In genomic region chr1:24550031-24550430, GRCm38 (mm10) we compare ENCODE assay signal across 14 mouse cellular contexts. TPM values are rescaled to one million over a fixed set of nuclear protein-coding genes. Genes with fewer than 3 reads are reported as not detected.
A peak's percentile ranks its signal among the peaks of the same experiment; 100 is the strongest.
DNase-seq lines count a peak whose midpoint lies in the region; ATAC-seq lines count a peak whose summit lies in the region.
"Had no signal": no experiment of that assay in that cellular context is flagged by ENCODE, and none has a peak within 500 bp of the region (broad histone marks: within the 10 kb centered on the region; RNA-seq: fewer than 3 reads in every experiment).

No protein-coding gene starts in this region.

- no peaks in the 10 kb centered on the region for H3K9me3 ChIP-seq in kidney, embryonic 15.5 days (replicated peaks)
- no peaks in the 10 kb centered on the region for H3K9me3 ChIP-seq in embryonic facial prominence, embryonic 10.5 days
- no peaks in the 10 kb centered on the region for H3K9me3 ChIP-seq in midbrain, embryonic 14.5 days (ENCODE audit: control insufficient read depth, low read length)

- H3K27me3 ChIP-seq in kidney, embryonic 15.5 days = no peaks in the 10 kb centered on the region
- H3K27me3 ChIP-seq in embryonic facial prominence, embryonic 10.5 days (replicated peaks; ENCODE audit: low read depth, poor library complexity, severe bottlenecking) = no peaks in the 10 kb centered on the region
- H3K27me3 ChIP-seq in midbrain, embryonic 14.5 days (ENCODE audit: control insufficient read depth, insufficient read depth, low read length) = no peaks in the 10 kb centered on the region
- H3K27me3 ChIP-seq: megakaryocyte, embryonic 14.5 days had no signal

- 44% methylated on average over 10 of the region's 10 CpGs for WGBS in kidney, embryonic 15.5 days
- 47% methylated on average over 10 of the region's 10 CpGs for WGBS in embryonic facial prominence, embryonic 10.5 days
- WGBS in midbrain, embryonic 14.5 days = 75% methylated on average over 10 of the region's 10 CpGs

- H3K9ac ChIP-seq in kidney, embryonic 15.5 days = no peak overlapping the region
- H3K9ac ChIP-seq in midbrain, embryonic 14.5 days (replicated peaks; ENCODE audit: low read length) = no peak overlapping the region
- H3K9ac ChIP-seq: liver, embryonic 14.5 days had no signal

- H3K4me2 ChIP-seq in kidney, embryonic 15.5 days = peak overlapping the region; percentile 6; the same call in 1 of the 2 replicates
- H3K4me2 ChIP-seq in midbrain, embryonic 14.5 days (ENCODE audit: low read length) = no peak overlapping the region

- 0 out of 2 replicates have a peak overlapping the region, but pooled peaks have one; percentile 41 for H3K27ac ChIP-seq in kidney, embryonic 15.5 days
- no peak overlapping the region for H3K27ac ChIP-seq in embryonic facial prominence, embryonic 10.5 days (replicated peaks)
- no peak overlapping the region for H3K27ac ChIP-seq in midbrain, embryonic 14.5 days (replicated peaks; ENCODE audit: low read depth, low read length)
- H3K27ac ChIP-seq: liver, embryonic 14.5 days had no signal

- H3K36me3 ChIP-seq in kidney, embryonic 15.5 days = no peaks in the 10 kb centered on the region
- H3K36me3 ChIP-seq in embryonic facial prominence, embryonic 10.5 days (replicated peaks) = no peaks in the 10 kb centered on the region
- no peaks in the 10 kb centered on the region for H3K36me3 ChIP-seq in midbrain, embryonic 14.5 days (ENCODE audit: control insufficient read depth, insufficient read depth, low read length)

- peaks cover 9% of the 10 kb centered on the region; the same call in 1 of the 2 replicates for H3K4me1 ChIP-seq in kidney, embryonic 15.5 days
- H3K4me1 ChIP-seq in embryonic facial prominence, embryonic 10.5 days = peaks cover 13% of the 10 kb centered on the region
- no peaks in the 10 kb centered on the region; the same call in 1 of the 2 replicates for H3K4me1 ChIP-seq in midbrain, embryonic 14.5 days (ENCODE audit: control insufficient read depth, insufficient read depth, low read length)
- H3K4me1 ChIP-seq: megakaryocyte, embryonic 14.5 days had no signal

- peak; percentile 28 to 31 for DNase-seq in cerebellum, postnatal 10 days
- no peak for DNase-seq in kidney, adult 9 months
- DNase-seq in embryonic facial prominence, embryonic 10.5 days (ENCODE audit: low spot score) = peak; percentile 33
- DNase-seq in mesoderm, embryonic 11.5 days (ENCODE audit: low read depth, low spot score) = peak; percentile 8
- DNase-seq in thymus, postnatal 25 days = no peak
- no peak for DNase-seq in midbrain, embryonic 14.5 days
- DNase-seq: adrenal gland, postnatal 10 days; heart, postnatal 14 days had no signal

- no peak overlapping the region for H3K4me3 ChIP-seq in kidney, embryonic 15.5 days (replicated peaks)
- no peak overlapping the region for H3K4me3 ChIP-seq in embryonic facial prominence, embryonic 10.5 days
- H3K4me3 ChIP-seq in midbrain, embryonic 14.5 days (replicated peaks; ENCODE audit: low read depth, low read length) = no peak overlapping the region
- H3K4me3 ChIP-seq: megakaryocyte, embryonic 14.5 days had no signal

- no peak for ATAC-seq in cerebellum, adult (ENCODE audit: insufficient number of reproducible peaks, low FRiP score, low TSS enrichment)
- no peak for ATAC-seq in kidney, embryonic 15.5 days (replicated peaks; ENCODE audit: low FRiP score)
- ATAC-seq in midbrain, embryonic 14.5 days (ENCODE audit: low FRiP score, low TSS enrichment) = no peak
- ATAC-seq: forebrain, embryonic 14.5 days had no signal

RNA-seq across cellular contexts. Expression of gene Col19a1, which starts 37.2 kb away (rescaled TPM):
- 0.26 and 0.30 TPM in 2 replicates for polyA plus RNA-seq in kidney, embryonic 15.5 days (2015; fragmentation: Nextera tagmentation; extraction: Ambion mirVana)
- 0.26 and 0.42 TPM in 2 replicates for polyA plus RNA-seq in embryonic facial prominence, embryonic 10.5 days (2016; fragmentation: Nextera tagmentation; extraction: Ambion mirVana)
- 1.00 and 1.2 TPM in 2 replicates for polyA plus RNA-seq in midbrain, embryonic 14.5 days (2014; fragmentation: Nextera tagmentation; extraction: Ambion mirVana)
- polyA plus RNA-seq: liver, embryonic 14.5 days; small intestine, adult 2 months had no signal

Comparison
In these comparisons a context has a peak if more than half of its experiments do, and no peak if none do; other contexts are left out.
1. DNase-seq: peak in cerebellum, postnatal 10 days (2 of 2), embryonic facial prominence, embryonic 10.5 days (single experiment) and mesoderm, embryonic 11.5 days (single experiment); none in kidney, adult 9 months (single experiment), thymus, postnatal 25 days (single experiment) and midbrain, embryonic 14.5 days (single experiment).